In the genomic region with DNA sequence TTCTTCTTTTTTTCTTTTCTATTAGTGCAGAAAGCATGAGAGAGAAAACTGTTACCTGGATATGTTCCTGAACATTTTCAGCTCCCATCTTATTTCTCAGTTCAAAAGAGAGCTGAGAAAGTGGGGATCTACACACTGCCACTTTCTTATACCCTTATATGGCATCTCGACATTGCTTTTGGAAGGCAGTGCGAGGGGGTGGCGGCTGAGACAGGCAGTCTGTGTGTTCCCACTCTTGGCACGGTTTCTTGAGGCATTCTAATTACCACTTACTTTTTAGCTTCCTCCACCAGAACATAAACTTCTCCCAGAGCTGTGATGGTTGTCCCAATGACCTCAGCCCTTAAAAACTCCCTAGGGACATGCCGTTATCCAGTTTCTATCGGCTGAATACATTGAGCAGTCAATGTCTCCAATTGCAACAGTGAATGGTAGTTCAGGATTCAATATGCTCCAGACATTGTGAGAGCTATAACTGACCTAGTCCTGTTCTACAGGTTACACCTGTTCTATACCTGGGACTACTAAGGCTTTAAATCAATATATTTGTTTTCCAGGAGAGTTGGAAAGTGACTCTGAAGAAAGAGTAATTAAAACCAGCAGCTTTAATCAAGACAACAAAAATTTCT, we compare ENCODE assay signal across 12 mouse cellular contexts.
DNase-seq lines count a peak whose midpoint lies in the region; ATAC-seq and TF ChIP-seq lines count a peak whose summit lies in the region.
"Had no signal": no experiment of that assay in that cellular context is flagged by ENCODE, and none has a peak within 500 bp of the region (broad histone marks: within the 10 kb centered on the region; RNA-seq: fewer than 3 reads in every experiment).

No protein-coding gene starts in this region.

- ATAC-seq in forebrain, postnatal 0 days: peak; percentile 62
- no peak for ATAC-seq in forebrain, embryonic 13.5 days
- peak; percentile 81 for ATAC-seq in frontal cortex, adult (ENCODE audit: low TSS enrichment)
- ATAC-seq: inflammation-experienced regulatory T-cells, adult 6 months had no signal

- no peak overlapping the region for H3K9ac ChIP-seq in forebrain, postnatal 0 days
- no peak overlapping the region for H3K9ac ChIP-seq in forebrain, embryonic 13.5 days
- H3K9ac ChIP-seq: heart, embryonic 15.5 days; liver, embryonic 14.5 days had no signal

- H3K27me3 ChIP-seq in forebrain, postnatal 0 days (ENCODE audit: insufficient read depth, low read length): no peaks in the 10 kb centered on the region
- no peaks in the 10 kb centered on the region for H3K27me3 ChIP-seq in forebrain, embryonic 13.5 days
- H3K27me3 ChIP-seq: heart, embryonic 15.5 days had no signal

- intact Hi-C loops in gastrocnemius, adult 2 months (cut with DNase I): no loop called here

- H3K4me2 ChIP-seq in forebrain, postnatal 0 days (ENCODE audit: low read depth): no peak overlapping the region
- no peak overlapping the region for H3K4me2 ChIP-seq in forebrain, embryonic 13.5 days
- H3K4me2 ChIP-seq: heart, embryonic 15.5 days had no signal

- 0 out of 2 replicates have a peak, but pooled peaks cover 13% of the 10 kb centered on the region for H3K4me1 ChIP-seq in forebrain, postnatal 0 days (ENCODE audit: insufficient read depth)
- 0 out of 2 replicates have a peak, but pooled peaks cover 3% of the 10 kb centered on the region for H3K4me1 ChIP-seq in forebrain, embryonic 13.5 days
- H3K4me1 ChIP-seq: heart, embryonic 15.5 days had no signal

- no peak for TF ChIP-seq CTCF in forebrain, postnatal 0 days (IDR thresholded peaks at IDR 0.05; ENCODE audit: low read depth)
- no peak for TF ChIP-seq CTCF in gastrocnemius, adult 2 months (IDR thresholded peaks at IDR 0.05)

- peak; percentile 46 for DNase-seq in forebrain, postnatal 0 days
- DNase-seq in layer of hippocampus, postnatal 36 days: peak; percentile 43 to 47
- peak; percentile 80 to 86 for DNase-seq in right cerebral cortex, postnatal 10 days (ENCODE audit: low spot score in 2 of 2)
- DNase-seq in Muller cell, postnatal 12 days (ENCODE audit: inconsistent ontology term): no peak
- DNase-seq in gastrocnemius, adult 2 months: no peak
- DNase-seq in kidney, postnatal 10 days: no peak
- DNase-seq: B cell, adult 2 months had no signal

- WGBS in forebrain, postnatal 0 days: 42% methylated on average over 6 of the region's 6 CpGs
- WGBS in forebrain, embryonic 13.5 days: 74% methylated on average over 6 of the region's 6 CpGs

- H3K9me3 ChIP-seq in forebrain, postnatal 0 days (ENCODE audit: low read length): no peaks in the 10 kb centered on the region
- no peaks in the 10 kb centered on the region for H3K9me3 ChIP-seq in forebrain, embryonic 13.5 days (replicated peaks)
- H3K9me3 ChIP-seq: heart, embryonic 15.5 days had no signal

- H3K36me3 ChIP-seq in forebrain, postnatal 0 days (ENCODE audit: insufficient read depth): no peaks in the 10 kb centered on the region
- no peaks in the 10 kb centered on the region for H3K36me3 ChIP-seq in forebrain, embryonic 13.5 days (ENCODE audit: poor library complexity, severe bottlenecking)
- H3K36me3 ChIP-seq: heart, embryonic 15.5 days had no signal

- no peak overlapping the region for H3K4me3 ChIP-seq in forebrain, postnatal 0 days (ENCODE audit: low read depth, low read length)
- no peak overlapping the region for H3K4me3 ChIP-seq in forebrain, embryonic 13.5 days
- no peak overlapping the region for H3K4me3 ChIP-seq in gastrocnemius, adult 2 months
- H3K4me3 ChIP-seq: heart, embryonic 15.5 days had no signal

- H3K27ac ChIP-seq in forebrain, postnatal 0 days (ENCODE audit: low read depth, low read length): no peak overlapping the region
- no peak overlapping the region for H3K27ac ChIP-seq in forebrain, embryonic 13.5 days
- H3K27ac ChIP-seq in gastrocnemius, adult 2 months: no peak overlapping the region
- H3K27ac ChIP-seq: heart, embryonic 15.5 days; liver, embryonic 14.5 days had no signal

Comparison
In these comparisons a context has a peak if more than half of its experiments do, and no peak if none do; other contexts are left out.
1. DNase-seq: peak in forebrain, postnatal 0 days (single experiment), layer of hippocampus, postnatal 36 days (2 of 2) and right cerebral cortex, postnatal 10 days (2 of 2); none in Muller cell, postnatal 12 days (single experiment), gastrocnemius, adult 2 months (single experiment) and kidney, postnatal 10 days (single experiment).